Mouse (Mus musculus) frontal cortex, postnatal 36 days (tissue): Measurements from ENCODE around the gene Kcnip3.

Experiments
- DNase-seq, 2 experiments: peaks; one replicate each; pipeline ENCODE4 v3.0.0; 2022; ENCODE audit warnings: low spot score in 2 of 2

The Kcnip3 gene

GRCm38 (mm10) chr2:127470661-127471060 is 51.2 kb downstream of the Kcnip3 start:
- no peak for DNase-seq

GRCm38 (mm10) chr2:127470183-127470582 is 51.7 kb downstream of the Kcnip3 start:
- DNase-seq = no peak

- DNase-seq = peak in 1 of 2 experiments; percentile 64
Observed at GRCm38 (mm10) chr2:127462314-127462713, 59.6 kb downstream of the Kcnip3 start.

- DNase-seq = no peak
Observed at GRCm38 (mm10) chr2:127461351-127461750, 60.5 kb downstream of the Kcnip3 start.

- no peak for DNase-seq
Observed at GRCm38 (mm10) chr2:127459341-127459740, 62.6 kb downstream of the Kcnip3 start.

- DNase-seq = peak; percentile 62 to 82
Observed at GRCm38 (mm10) chr2:127453764-127454163, 68.1 kb downstream of the Kcnip3 start.

- DNase-seq = no peak
Observed at GRCm38 (mm10) chr2:127453141-127453540, 68.8 kb downstream of the Kcnip3 start.

GRCm38 (mm10) chr2:127451748-127452147 is 70.1 kb downstream of the Kcnip3 start:
- DNase-seq = no peak

GRCm38 (mm10) chr2:127449691-127450090 is 72.2 kb downstream of the Kcnip3 start:
- no peak for DNase-seq

GRCm38 (mm10) chr2:127446847-127447246 is 75.0 kb downstream of the Kcnip3 start:
- DNase-seq = no peak

GRCm38 (mm10) chr2:127444055-127444789 is 77.7 kb downstream of the Kcnip3 start, which contains the start of gene Fahd2a:
Fahd2a (minus strand) TSS chr2:127444565.
- peak; percentile 91 to 93 for DNase-seq

GRCm38 (mm10) chr2:127437697-127438096 is 84.2 kb downstream of the Kcnip3 start:
- DNase-seq = peak in 1 of 2 experiments; percentile 69

- DNase-seq = no peak
Observed at GRCm38 (mm10) chr2:127435554-127435953, 86.3 kb downstream of the Kcnip3 start.

GRCm38 (mm10) chr2:127435135-127435534 is 86.8 kb downstream of the Kcnip3 start:
- no peak for DNase-seq

- no peak for DNase-seq
Observed at GRCm38 (mm10) chr2:127433487-127434295, 88.2 kb downstream of the Kcnip3 start.

- DNase-seq = peak in 1 of 2 experiments; percentile 60
Observed at GRCm38 (mm10) chr2:127430238-127430637, 91.7 kb downstream of the Kcnip3 start.

- no peak for DNase-seq
Observed at GRCm38 (mm10) chr2:127424977-127425376, 96.9 kb downstream of the Kcnip3 start, which contains the start of gene Gpat2. Gpat2 (plus strand) TSS chr2:127425199.

GRCm38 (mm10) chr2:127418266-127418970 is 103.5 kb downstream of the Kcnip3 start:
- no peak for DNase-seq

- DNase-seq = no peak
Observed at GRCm38 (mm10) chr2:127416706-127417105, 105.2 kb downstream of the Kcnip3 start.

- no peak for DNase-seq
Observed at GRCm38 (mm10) chr2:127415806-127416205, 106.1 kb downstream of the Kcnip3 start.

- DNase-seq = no peak
Observed at GRCm38 (mm10) chr2:127411126-127411525, 110.8 kb downstream of the Kcnip3 start.
